Mouse (Mus musculus) myocyte (in vitro differentiated cells): Measurements from ENCODE around the gene Ssxb6. TPM values are rescaled to one million over a fixed set of nuclear protein-coding genes. Genes with fewer than 3 reads are reported as not detected.
"Not testable (repeated sequence)": the region's sequence is repeated elsewhere in the genome, so short reads cannot be mapped to it uniquely, and the experiment has no call there.

ENCODE experiments used
- H3K27me3 ChIP-seq: one replicate; pipeline ENCODE4 v1.6.1; 2011; ENCODE audit not compliant: control insufficient read depth, insufficient read depth, insufficient read length
- H3K36me3 ChIP-seq: one replicate; pipeline ENCODE4 v1.6.1; 2011; ENCODE audit not compliant: control insufficient read depth, insufficient read depth
- H3K4me2 ChIP-seq: one replicate; pipeline ENCODE4 v1.6.1; 2011; ENCODE audit warnings: low read depth, control low read depth
- H3K4me3 ChIP-seq: one replicate; pipeline ENCODE4 v1.5.1; 2011; ENCODE audit warnings: mild to moderate bottlenecking, control low read depth, moderate library complexity
- H3K79me2 ChIP-seq: one replicate; pipeline ENCODE4 v1.6.1; 2011; ENCODE audit not compliant: control insufficient read depth, insufficient read depth
- H3ac ChIP-seq: one replicate; pipeline ENCODE4 v1.6.1; 2011; ENCODE audit not compliant: control insufficient read depth, insufficient read length
- MYOG ChIP-seq, 3 experiments: IDR thresholded peaks; one replicate each; pipeline ENCODE4 v1.6.1; 2011; ENCODE audit warnings: control low read depth in 2 of 3, low read depth in 2 of 3, mild to moderate bottlenecking in 2 of 3; ENCODE audit not compliant: insufficient read length in 2 of 3, control insufficient read depth in 1 of 3, insufficient read depth in 1 of 3
- polyA plus RNA-seq: library from polyadenylated mRNA; unstranded; fragments of >200 nt; fragmentation: generic; extraction: Trizol; gene quantifications from one replicate; pipeline ENCODE4 v1.2.1, GENCODE M21; 2012; ENCODE audit warnings: missing spikeins

The Ssxb6 gene
- not detected for polyA plus RNA-seq

DNA sequence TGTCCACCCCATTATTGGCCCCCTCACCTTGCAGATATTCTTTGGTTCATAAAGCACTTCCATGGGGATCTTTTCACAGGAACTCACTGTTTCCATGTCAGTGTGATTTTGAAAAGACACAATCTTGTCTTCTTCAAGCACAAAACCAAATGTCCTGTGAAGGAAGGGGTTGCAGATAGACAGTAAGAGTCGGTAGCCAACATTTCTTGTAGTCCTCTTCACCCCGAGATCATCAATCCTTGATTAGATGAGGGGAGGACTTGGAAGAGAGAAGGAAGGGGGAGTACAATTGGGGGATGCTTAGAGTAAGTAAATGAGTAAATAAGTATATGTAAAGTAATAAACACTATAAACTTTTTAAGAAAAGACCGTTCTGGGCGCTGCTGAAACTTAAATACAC lies at the start of gene Ssxb6:
Gene Ssxb6 (minus strand): TSS at position 101 of the 400 bp plus-strand sequence.
- H3ac ChIP-seq, H3K4me2 ChIP-seq, H3K4me3 ChIP-seq, H3K27me3 ChIP-seq, H3K36me3 ChIP-seq, H3K79me2 ChIP-seq: not testable (repeated sequence)

DNA sequence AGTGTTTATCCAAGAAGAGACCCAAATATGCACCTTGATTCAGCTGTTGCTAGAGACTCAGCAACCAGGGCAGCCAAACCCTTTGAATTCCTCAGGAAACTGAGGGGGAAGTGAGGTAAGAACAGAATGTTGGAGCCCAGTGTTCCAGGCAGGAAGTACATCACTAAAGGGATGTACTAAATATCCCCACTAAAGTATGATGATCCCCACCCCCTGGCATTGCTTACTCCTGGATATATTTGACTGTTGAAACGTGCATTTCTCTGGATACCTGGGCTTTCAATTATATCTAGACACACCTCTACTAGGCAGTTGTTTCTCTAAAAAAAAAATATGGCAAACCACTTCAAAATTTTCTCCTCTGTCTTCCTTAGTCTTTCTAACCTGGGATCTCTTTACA lies 43.7 kb upstream of the Ssxb6 start, which contains the start of gene Ssxb3:
Gene Ssxb3 (minus strand): TSS at position 101 of the 400 bp plus-strand sequence.
- not testable (repeated sequence) for H3K4me3 ChIP-seq, H3K36me3 ChIP-seq, H3ac ChIP-seq, H3K79me2 ChIP-seq, H3K27me3 ChIP-seq, H3K4me2 ChIP-seq

GRCm38 (mm10) chrX:8524854-8525253 lies 23.2 kb downstream of the Ssxb6 start, which contains the start of gene Gm14459:
Gene Gm14459 (minus strand): TSS chrX:8524954.
- Histone ChIP-seq H3ac (no peak within 1 kb of the TSS), H3K79me2 (no peaks in the 10 kb centered on the region), H3K4me3 (no peak within 1 kb of the TSS), H3K4me2 (no peak within 1 kb of the TSS), H3K36me3 (no peaks in the 10 kb centered on the region), H3K27me3 (no peaks in the 10 kb centered on the region)
- TF ChIP-seq MYOG (IDR thresholded peaks at IDR 0.05; ENCODE audit: control insufficient read depth in 1 of 3, insufficient read depth in 1 of 3, insufficient read length in 2 of 3, low read depth in 2 of 3): no peak

Other genes starting within 250 kb of the Ssxb6 start
- not detected for gene Ssxb10, start 220.8 kb downstream of the Ssxb6 start, polyA plus RNA-seq
- not detected for gene Ssxb9, start 181.3 kb downstream of the Ssxb6 start, polyA plus RNA-seq
- not detected for gene Ssxb1, start 134.9 kb downstream of the Ssxb6 start, polyA plus RNA-seq
- not detected for gene Ssxb2, start 86.5 kb downstream of the Ssxb6 start, polyA plus RNA-seq
- not detected for gene Gm14459, start 23.3 kb downstream of the Ssxb6 start, polyA plus RNA-seq
- gene Ssxb3, start 43.6 kb upstream of the Ssxb6 start, polyA plus RNA-seq: not detected
- gene Ssxb8, start 142.6 kb upstream of the Ssxb6 start, polyA plus RNA-seq: not detected
- gene Ssx9, start 200.2 kb upstream of the Ssxb6 start, polyA plus RNA-seq: not detected